Mouse (Mus musculus) embryonic stem cell, embryonic (primary cell): Measurements from ENCODE around the gene C1qtnf3.

Experiments used
- CTCF ChIA-PET, 4 experiments: fragments of 300-600 bp in 2 of 4; fragments of 350-600 bp in 2 of 4; sonication (Branson Sonifier 250); formaldehyde crosslinking; loops; one replicate each; lab custom pipeline; 2022; ENCODE audit warnings: inconsistent platforms in 2 of 4; lab: Charles Lee
- POLR2A ChIA-PET, 4 experiments: fragments of 300-600 bp in 2 of 4; fragments of 350-600 bp in 2 of 4; sonication (Branson Sonifier 250); formaldehyde crosslinking; loops; one replicate each; lab custom pipeline; 2022; ENCODE audit warnings: antibody characterized with exemption in 4 of 4, inconsistent platforms in 1 of 4; lab: Charles Lee

C1qtnf3 gene

GRCm38 (mm10) chr15:10952760-10953305, 701 bp downstream of the C1qtnf3 start:
- CTCF ChIA-PET, result interaction anchor here in 1 of 4 experiments (1.2 kb wide), 1 partner anchor 87 kb away, joined by 3 read pairs; no protein-coding TSS in a partner anchor

GRCm38 (mm10) chr15:10953465-10953864, 1.3 kb downstream of the C1qtnf3 start:
- ChIA-PET CTCF (no interaction called here), POLR2A (interaction anchor here in 2 of 4 experiments (0.9 to 1.1 kb wide), 2 partner anchors 28 kb away, joined by 3 to 4 read pairs; partner anchors contain the start of gene Amacr (in 2 of the 2))

More at GRCm38 (mm10) chr15:10952760-10953305, 701 bp downstream of the C1qtnf3 start:
- POLR2A ChIA-PET, result interaction anchor here in 3 of 4 experiments (0.6 to 1.9 kb wide), 6 partner anchors 10 to 232 kb away, joined by 3 to 17 read pairs (median 4); partner anchors contain the start of genes Amacr (in 2 of the 3) and Rxfp3 (in 1 of the 3)

GRCm38 (mm10) chr15:10954381-10955016, 2.4 kb downstream of the C1qtnf3 start:
- ChIA-PET CTCF (no interaction called here), POLR2A (interaction anchor here in 2 of 4 experiments (0.6 to 1.1 kb wide), 3 partner anchors 13 to 23 kb away, joined by 3 to 5 read pairs (median 3); no protein-coding TSS in a partner anchor)

GRCm38 (mm10) chr15:10955156-10955555, 3.0 kb downstream of the C1qtnf3 start:
- POLR2A ChIA-PET, result interaction anchor here in 2 of 4 experiments (0.6 to 1.1 kb wide), 2 partner anchors 18 to 22 kb away, joined by 3 to 5 read pairs; no protein-coding TSS in a partner anchor
- CTCF ChIA-PET, result no interaction called here

GRCm38 (mm10) chr15:10956706-10957105, 4.6 kb downstream of the C1qtnf3 start:
- POLR2A ChIA-PET, result interaction anchor here in 1 of 4 experiments (0.6 kb wide), 1 partner anchor 486 kb away, joined by 3 read pairs; no protein-coding TSS in a partner anchor
- CTCF ChIA-PET, result no interaction called here

GRCm38 (mm10) chr15:10959277-10960026, 7.3 kb downstream of the C1qtnf3 start:
- CTCF ChIA-PET, result no interaction called here
- POLR2A ChIA-PET, result interaction anchor here in 1 of 4 experiments (1.0 kb wide), 1 partner anchor 17 kb away, joined by 3 read pairs; no protein-coding TSS in a partner anchor

- ChIA-PET POLR2A (no interaction called here), CTCF (no interaction called here)
Measured at GRCm38 (mm10) chr15:10960267-10960666, 8.1 kb downstream of the C1qtnf3 start.

GRCm38 (mm10) chr15:10962601-10963000, 10.5 kb downstream of the C1qtnf3 start:
- ChIA-PET POLR2A (no interaction called here), CTCF (no interaction called here)

- ChIA-PET POLR2A (interaction anchor here in 2 of 4 experiments (1.3 to 1.5 kb wide), 2 partner anchors 12 kb away, joined by 3 to 7 read pairs; partner anchors contain the start of gene Amacr (in 2 of the 2)), CTCF (interaction anchor here in 1 of 4 experiments (0.6 kb wide), 1 partner anchor 22 kb away, joined by 3 read pairs; no protein-coding TSS in a partner anchor)
Measured at GRCm38 (mm10) chr15:10969439-10969838, 17.3 kb downstream of the C1qtnf3 start.

GRCm38 (mm10) chr15:10970777-10971176, 18.6 kb downstream of the C1qtnf3 start:
- CTCF ChIA-PET, result no interaction called here
- POLR2A ChIA-PET, result interaction anchor here in 1 of 4 experiments (1.5 kb wide), 1 partner anchor 11 kb away, joined by 7 read pairs; the partner anchor contains the start of gene Amacr

GRCm38 (mm10) chr15:10977151-10977550, 25.0 kb downstream of the C1qtnf3 start:
- CTCF ChIA-PET, result interaction anchor here in 3 of 4 experiments (0.6 to 1.7 kb wide), 3 partner anchors 56 to 60 kb away, joined by 3 to 5 read pairs (median 4); no protein-coding TSS in a partner anchor
- POLR2A ChIA-PET, result interaction anchor here in 3 of 4 experiments (0.5 to 1.7 kb wide), 14 partner anchors 8 to 423 kb away, joined by 3 to 6 read pairs (median 3); partner anchors contain the start of genes C1qtnf3 (in 1 of the 3), Slc45a2 (in 1 of the 3) and Tars (in 1 of the 3)

GRCm38 (mm10) chr15:10980712-10981111, 28.6 kb downstream of the C1qtnf3 start:
- POLR2A ChIA-PET, result interaction anchor here in 3 of 4 experiments (0.7 to 2.8 kb wide), 20 partner anchors 11 to 510 kb away, joined by 3 to 17 read pairs (median 5); partner anchors contain the start of genes C1qtnf3 (in 2 of the 3), Dnajc21 (in 2 of the 3), Rai14 (in 1 of the 3) and Rxfp3 (in 1 of the 3)
- CTCF ChIA-PET, result interaction anchor here (0.8 to 2.4 kb wide), 4 partner anchors 60 kb away, joined by 3 to 10 read pairs (median 7); no protein-coding TSS in a partner anchor

- ChIA-PET POLR2A (interaction anchor here (0.5 to 2.8 kb wide), 80 partner anchors 8 to 1480 kb away, joined by 3 to 17 read pairs (median 4); partner anchors contain the start of genes Tars (in 3 of the 4), C1qtnf3 (in 2 of the 4), Dnajc21 (in 2 of the 4) and Rai14 (in 2 of the 4)), CTCF (interaction anchor here (0.6 to 2.4 kb wide), 14 partner anchors 9 to 484 kb away, joined by 3 to 11 read pairs (median 4); no protein-coding TSS in a partner anchor)
Measured at GRCm38 (mm10) chr15:10981377-10982063, 29.4 kb downstream of the C1qtnf3 start, which contains the start of gene Amacr. Gene Amacr (plus strand): TSS chr15:10981756.

GRCm38 (mm10) chr15:10982064-10982435, 29.9 kb downstream of the C1qtnf3 start:
- POLR2A ChIA-PET, result interaction anchor here (0.6 to 2.8 kb wide), 63 partner anchors 8 to 1108 kb away, joined by 3 to 17 read pairs (median 4); partner anchors contain the start of genes Tars (in 3 of the 4), Dnajc21 (in 2 of the 4), Rai14 (in 2 of the 4) and Rxfp3 (in 2 of the 4)
- CTCF ChIA-PET, result interaction anchor here (0.5 to 1.6 kb wide), 11 partner anchors 9 to 353 kb away, joined by 3 to 11 read pairs (median 4); no protein-coding TSS in a partner anchor

GRCm38 (mm10) chr15:10985756-10986155, 33.6 kb downstream of the C1qtnf3 start:
- POLR2A ChIA-PET, result interaction anchor here in 3 of 4 experiments (0.6 to 1.0 kb wide), 4 partner anchors 8 to 1795 kb away, joined by 3 to 5 read pairs (median 4); partner anchors contain the start of gene Dnajc21 (in 1 of the 3)
- CTCF ChIA-PET, result interaction anchor here in 1 of 4 experiments (0.9 kb wide), 1 partner anchor 65 kb away, joined by 3 read pairs; no protein-coding TSS in a partner anchor

- ChIA-PET CTCF (interaction anchor here in 1 of 4 experiments (0.9 kb wide), 1 partner anchor 66 kb away, joined by 3 read pairs; no protein-coding TSS in a partner anchor), POLR2A (interaction anchor here in 1 of 4 experiments (1.1 kb wide), 1 partner anchor 413 kb away, joined by 3 read pairs; the partner anchor contains the start of gene Tars)
Measured at GRCm38 (mm10) chr15:10986477-10986876, 34.3 kb downstream of the C1qtnf3 start.
